Mouse (Mus musculus) cerebellum, adult 18-20 months (tissue): ENCODE results near the gene Ubqln4.
"Not testable (repeated sequence)": the region's sequence is repeated elsewhere in the genome, so short reads cannot be mapped to it uniquely, and the experiment has no call there.

Experiments used
- DNase-seq, 2 experiments: peaks; one replicate each; pipeline ENCODE4 v3.0.0; 2021

Ubqln4 gene

DNA sequence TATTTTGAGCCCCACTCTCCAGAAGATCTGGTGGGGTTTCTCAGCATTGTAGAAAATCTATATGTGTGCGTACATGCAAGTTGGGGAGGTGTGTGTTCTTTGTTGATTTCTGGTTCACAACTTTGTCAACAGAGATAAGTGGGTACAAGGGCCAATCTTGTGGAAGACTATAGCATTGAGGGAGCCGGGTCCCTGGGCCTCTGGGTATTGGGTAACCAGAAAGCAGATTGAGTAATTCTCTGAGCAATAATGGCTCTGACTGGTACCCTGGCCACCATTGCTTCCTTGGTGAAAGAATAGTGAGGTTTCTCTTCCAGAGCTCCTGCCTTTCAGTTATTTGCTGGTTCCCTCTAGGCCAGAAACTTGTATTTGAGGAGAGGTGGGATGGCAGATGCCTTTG, 15.5 kb downstream of the Ubqln4 start:
- no peak for DNase-seq

DNA sequence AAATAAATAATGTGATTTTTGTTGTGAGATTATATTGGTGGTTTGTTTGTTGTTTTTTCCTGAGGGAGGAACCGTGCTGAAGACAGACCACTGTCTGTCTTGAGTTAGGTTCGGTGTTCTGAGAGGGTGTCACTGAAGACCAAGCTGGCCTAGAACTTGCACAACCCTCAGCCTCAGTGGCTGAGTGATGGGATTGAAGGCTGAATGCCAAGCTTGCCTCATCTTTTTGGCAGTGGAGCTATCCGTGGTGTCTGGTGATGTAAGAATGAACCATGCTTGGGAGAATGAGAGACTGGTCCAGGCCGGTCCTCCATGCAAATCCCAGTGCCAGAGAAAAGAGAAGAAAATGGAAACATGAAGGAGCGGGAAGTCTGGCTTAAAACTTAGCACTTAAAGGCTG, 16.1 kb downstream of the Ubqln4 start:
- no peak for DNase-seq

DNA sequence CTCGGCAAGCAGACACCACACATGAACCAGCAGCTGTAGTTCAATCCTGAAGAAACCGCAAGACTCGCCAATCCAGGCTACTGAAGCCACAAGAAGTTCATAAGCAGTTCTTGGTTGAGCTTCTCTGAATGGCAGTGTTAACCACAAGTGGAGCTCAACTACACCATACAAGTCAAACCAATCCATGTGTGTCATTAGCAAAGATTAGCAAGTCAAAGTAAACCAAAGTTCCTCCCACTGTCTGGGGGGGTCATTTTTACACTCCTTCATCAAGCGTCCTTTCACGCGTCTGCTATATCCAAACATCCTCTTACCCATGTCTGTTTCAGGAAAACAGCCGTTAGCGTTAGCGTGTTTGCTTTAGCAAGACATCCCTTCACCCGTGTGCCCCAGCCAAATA, 16.8 kb downstream of the Ubqln4 start:
- DNase-seq = no peak

DNA sequence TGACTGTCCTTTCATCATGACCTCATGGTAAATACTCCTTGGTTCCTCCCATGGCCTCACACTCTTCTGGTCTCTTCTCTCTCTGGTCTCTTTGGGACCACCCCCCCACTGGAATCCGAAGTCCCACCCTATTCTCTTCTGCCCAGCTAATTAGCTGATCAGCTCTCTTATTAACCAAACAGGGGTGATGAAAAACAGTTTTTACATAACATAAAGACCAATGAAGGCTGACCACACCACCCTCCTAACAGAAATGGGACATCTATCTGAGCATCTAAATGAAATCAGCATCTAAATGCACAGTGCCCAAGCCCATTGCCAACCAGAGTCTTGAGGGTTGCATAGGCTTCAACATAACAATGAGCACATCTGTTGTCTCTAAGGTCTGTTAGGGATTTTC, 18.3 kb downstream of the Ubqln4 start:
- DNase-seq = no peak

- no peak for DNase-seq
Measured at GRCm38 (mm10) chr3:88572835-88573234, 19.3 kb downstream of the Ubqln4 start.

- no peak for DNase-seq
Measured at GRCm38 (mm10) chr3:88573810-88574209, 20.3 kb downstream of the Ubqln4 start.

DNA sequence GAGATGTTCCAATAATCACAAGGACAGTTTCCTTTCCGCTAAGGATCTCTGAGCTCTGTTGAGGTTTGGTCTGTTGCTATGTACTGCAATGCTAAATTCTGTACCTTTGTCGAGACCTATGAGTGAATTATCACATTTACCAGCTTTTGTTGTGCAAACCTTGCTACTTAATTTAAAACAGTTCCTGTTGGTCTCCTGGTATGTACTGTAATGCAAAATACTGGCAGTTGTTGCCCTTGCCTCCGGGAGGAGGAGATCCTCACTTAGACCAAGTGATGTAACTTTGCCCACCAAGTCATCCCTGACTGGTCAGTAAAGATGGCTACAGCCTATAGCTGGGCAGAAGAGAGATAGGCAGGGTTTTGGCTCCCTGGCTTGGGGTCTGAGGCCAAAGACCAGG, 22.0 kb downstream of the Ubqln4 start, which contains the start of gene Ssr2:
Gene Ssr2, plus strand, starts transcription at position 337 of the 400 bp plus-strand sequence.
- no peak for DNase-seq

DNA sequence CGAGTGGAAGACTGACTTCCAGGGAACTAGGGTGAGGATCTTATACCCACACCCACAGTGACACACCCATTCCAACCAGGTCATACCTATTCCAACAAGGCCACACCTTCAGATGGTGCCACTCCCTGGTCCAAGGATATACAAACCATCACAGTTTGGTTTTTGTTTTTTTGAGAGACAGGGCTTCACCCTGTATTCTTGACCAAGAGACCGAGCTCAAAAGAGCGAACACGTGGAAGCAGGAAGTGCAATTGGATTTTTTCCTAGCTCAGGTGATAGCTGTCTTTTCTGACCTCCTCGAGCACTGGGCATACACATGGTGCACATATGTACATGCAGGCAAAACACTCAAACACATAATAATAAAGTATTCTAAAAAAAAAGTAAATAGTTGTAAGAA, 24.3 kb downstream of the Ubqln4 start:
- not testable (repeated sequence) for DNase-seq

DNA sequence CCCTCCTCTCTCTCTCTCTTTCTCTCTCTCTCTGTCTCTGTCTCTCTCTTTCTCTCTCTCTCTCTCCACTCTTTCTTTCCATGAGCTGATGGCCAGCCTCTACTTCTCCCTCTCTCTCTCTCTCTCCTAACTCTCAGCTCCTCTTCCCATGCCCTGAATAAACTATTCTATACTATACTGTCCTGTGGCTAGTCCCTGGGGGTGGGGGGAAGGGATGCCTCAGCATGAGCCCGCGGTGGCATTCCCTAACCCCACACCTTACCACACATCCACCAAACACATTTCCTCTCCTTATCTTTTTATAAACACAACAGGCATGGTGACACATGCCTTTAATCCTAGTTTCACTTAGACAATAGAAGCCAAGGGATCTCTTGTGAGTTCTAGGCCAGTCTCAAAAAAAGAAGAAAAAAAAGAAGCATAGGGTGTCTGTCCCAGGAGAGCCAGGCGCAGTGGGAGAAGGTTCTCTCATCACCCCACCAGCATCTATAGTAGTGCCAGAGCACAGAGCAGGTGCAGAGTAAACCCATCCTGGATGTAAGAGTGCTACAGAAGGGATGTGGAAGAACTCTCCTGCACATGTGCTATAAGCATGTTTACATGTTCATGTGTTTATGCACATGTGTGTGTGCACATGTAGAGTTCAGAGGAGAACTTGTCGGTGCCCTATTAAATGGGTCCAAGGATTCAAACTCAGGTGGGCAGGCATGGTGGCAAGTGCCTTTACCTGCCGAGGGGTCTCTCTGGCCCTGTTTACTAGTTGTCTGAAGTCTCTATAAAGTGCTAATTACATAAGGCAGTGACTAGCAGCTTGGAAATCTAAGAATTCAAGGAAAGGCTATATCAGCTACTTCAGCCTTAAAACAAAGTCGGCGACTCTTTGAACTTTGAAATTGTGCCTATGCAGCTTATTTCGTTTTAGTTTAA, 25.2 kb downstream of the Ubqln4 start:
- DNase-seq = no peak

- peak; percentile 81 to 86 for DNase-seq
Measured at GRCm38 (mm10) chr3:88579454-88580117, 26.0 kb downstream of the Ubqln4 start.

DNA sequence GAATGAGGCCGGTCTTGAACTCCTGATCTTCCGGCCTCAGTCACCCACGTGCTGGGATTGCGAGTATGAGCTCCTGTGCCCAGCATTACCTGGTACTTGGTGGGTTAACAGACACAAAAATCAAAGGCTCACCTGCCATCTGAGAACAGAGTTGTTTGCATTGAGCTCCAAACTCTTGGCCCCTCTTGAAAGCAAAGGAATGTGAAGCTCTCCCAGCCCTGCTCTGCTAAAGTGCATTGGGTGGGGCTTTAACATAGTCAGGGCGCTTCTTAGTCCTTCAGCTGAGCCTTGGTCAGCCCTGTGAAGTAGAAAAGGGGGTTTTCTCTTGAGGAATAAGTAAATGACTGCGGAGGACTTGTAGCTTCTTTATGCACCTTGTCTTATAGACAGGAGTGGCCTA, 32.2 kb downstream of the Ubqln4 start:
- no peak for DNase-seq

GRCm38 (mm10) chr3:88586640-88587039, 33.1 kb downstream of the Ubqln4 start:
- no peak for DNase-seq

GRCm38 (mm10) chr3:88590246-88590645, 36.7 kb downstream of the Ubqln4 start:
- DNase-seq = no peak

- DNase-seq = no peak
Measured at GRCm38 (mm10) chr3:88591044-88591443, 37.5 kb downstream of the Ubqln4 start.

- peak; percentile 24 to 59 for DNase-seq
Measured at GRCm38 (mm10) chr3:88591950-88592731, 38.6 kb downstream of the Ubqln4 start.

DNA sequence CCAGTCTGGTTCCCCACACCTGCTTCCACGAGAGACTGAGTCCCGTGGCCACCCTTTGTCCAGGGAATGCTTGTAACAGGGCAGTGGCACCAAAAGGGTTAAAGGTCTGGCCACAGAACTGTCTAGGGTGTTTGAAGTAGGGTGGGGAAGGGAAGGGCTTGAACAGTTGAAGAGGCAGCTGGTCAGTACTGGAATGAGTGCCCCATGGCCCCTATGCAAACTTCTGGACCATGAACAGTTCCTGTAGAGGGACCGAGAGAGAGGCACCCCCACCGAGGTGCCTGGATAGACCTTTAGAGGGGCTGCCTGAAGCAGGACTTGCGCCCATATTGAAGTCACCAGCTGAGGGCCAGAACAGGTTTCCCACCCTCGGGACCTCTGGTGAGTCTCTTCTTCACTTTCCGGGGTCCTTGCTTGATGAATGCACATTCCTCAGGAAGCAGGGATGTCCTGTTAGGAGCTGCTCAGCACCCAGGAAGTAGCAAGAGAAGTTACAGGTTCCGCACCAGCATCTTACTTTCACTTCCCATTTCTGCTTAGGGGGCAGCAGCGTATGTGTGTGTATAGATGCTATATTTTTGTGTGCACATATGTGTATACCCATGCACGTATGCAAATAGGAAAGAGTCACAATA, 39.5 kb downstream of the Ubqln4 start:
- DNase-seq = no peak

DNA sequence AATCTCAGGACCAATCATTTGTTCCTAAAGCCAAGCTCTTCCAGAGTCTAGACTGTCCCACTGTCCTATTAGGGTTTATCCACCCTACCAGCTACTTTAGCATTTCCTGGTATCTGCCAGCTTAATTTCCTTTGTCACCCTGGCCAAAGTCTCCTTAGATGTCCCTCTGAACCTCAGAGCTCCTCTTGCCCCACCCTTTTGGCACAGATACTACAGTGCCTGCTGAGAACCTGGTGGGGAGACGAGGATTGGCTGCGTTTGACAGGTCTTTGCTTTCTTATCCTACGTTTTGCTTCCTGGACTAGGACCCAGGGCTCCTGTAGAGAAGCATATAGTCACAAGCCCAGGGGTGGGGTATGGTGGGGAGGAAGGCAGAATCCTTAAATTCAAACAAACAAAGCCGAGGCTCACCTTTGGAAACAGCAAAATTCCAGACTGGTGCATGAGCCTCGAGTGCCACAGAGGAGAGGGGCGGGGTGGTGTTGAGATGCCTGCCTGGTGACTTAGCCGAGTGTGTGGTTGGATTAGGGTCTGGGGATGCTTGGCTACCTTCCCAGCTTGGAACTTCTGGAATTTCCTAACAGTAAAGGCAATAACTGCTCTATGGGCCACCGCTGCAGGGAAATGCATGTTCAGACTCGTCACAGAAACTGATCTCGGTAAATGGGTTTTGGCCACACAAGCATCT, 40.5 kb downstream of the Ubqln4 start:
- no peak for DNase-seq

DNA sequence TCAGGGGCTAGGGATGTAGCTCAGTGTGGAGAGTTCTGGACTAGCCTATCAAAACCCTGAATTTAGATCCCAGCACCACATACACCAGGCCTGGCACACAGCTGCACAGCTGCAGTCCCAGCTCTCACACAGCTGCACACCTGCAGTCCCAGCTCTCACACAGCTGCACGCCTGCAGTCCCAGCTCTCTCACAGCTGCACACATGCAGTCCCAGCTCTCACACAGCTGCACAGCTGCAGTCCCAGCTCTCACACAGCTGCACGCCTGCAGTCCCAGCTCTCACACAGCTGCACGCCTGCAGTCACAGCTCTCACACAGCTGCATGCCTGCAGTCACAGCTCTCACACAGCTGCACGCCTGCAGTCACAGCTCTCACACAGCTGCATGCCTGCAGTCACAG, 43.0 kb downstream of the Ubqln4 start:
- not testable (repeated sequence) for DNase-seq

DNA sequence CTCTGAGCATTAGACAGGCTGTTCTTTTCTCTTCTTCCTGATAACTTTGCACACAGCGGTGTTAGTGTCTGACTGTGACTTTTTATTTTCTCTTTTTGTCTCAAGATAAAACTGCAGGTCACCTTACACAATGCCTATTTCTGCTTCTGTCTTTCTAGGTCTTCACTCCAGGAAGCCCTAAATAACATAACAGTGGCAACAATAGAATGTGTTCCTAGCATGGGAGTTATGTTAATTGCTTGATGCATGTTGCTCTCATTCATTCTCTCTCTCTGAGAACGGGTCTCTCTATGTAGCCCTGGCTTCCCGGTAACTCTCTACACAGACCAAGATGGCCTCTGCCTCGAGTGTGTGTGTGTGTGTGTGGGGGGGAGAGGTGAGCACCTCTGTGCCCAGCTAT, 48.9 kb downstream of the Ubqln4 start:
- no peak for DNase-seq

GRCm38 (mm10) chr3:88603714-88604161, 50.2 kb downstream of the Ubqln4 start:
- DNase-seq = peak; percentile 57 to 68

- no peak for DNase-seq
Measured at GRCm38 (mm10) chr3:88604863-88605262, 51.3 kb downstream of the Ubqln4 start.

- DNase-seq = not testable (repeated sequence)
Measured at GRCm38 (mm10) chr3:88605666-88606065, 52.1 kb downstream of the Ubqln4 start, which contains the start of gene Arhgef2. Arhgef2 (plus strand) TSS chr3:88605966.
